Mouse (Mus musculus) Muller cell, postnatal 12 days (primary cell): ENCODE results near the gene Kidins220.

Source experiments
- DNase-seq: peaks from one replicate; pipeline ENCODE4 v3.0.0-alpha.2; 2015; ENCODE audit errors: inconsistent ontology term

Gene Kidins220

DNA sequence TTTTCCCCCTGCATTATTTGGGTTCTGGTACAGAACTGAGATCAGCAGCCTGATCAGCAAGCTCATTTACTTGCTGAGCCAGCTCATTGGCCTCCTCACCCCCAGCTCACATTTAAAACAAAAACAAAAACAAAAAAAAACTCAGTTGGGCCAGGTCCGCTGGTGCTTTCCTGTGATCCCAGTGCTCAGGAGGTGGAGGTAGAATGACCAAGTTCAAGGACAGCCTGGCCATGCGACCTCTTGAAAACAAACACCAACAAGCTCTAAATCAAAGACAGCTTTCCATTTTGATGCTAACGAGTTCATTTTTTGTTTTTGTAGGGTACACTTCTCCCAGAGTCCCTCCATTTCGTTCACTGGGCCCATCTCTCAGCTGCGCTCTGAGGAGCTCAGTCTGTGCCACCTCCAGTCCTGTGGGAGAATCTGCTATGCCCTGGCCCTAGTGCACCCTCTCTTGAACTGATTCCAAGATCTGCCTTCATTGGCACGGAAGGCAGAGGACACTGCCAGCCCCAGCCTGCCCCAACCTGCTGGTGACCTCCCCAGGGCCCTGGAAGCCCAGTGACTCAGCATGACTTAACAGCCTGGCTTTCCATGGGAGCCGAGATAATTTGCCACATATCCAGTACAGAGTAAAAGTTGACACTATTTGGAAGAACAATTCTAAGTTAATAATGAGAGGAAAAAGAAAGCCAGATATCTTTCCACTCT, 135.4 kb downstream of the Kidins220 start:
- peak; percentile 91 for DNase-seq

DNA sequence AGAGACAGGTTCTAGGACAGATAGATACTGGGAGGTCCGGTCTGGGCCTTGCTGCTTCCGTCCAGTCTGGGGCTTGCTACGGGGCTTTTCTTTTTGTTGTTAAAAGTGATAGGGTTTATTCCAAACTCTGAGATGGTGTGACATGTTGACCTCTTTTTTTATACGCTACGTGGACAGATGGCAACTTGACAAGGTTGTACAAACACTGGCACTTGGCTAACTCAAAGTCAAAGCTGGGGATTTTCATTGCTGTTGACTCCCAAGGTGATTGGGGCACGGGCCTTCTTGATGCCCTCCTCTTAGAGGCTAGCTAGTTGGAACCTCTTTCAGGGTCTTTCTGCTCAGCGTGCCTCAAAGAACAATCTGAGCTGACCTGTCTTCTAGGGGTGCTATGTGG, 136.0 kb downstream of the Kidins220 start:
- no peak for DNase-seq
